Mouse (Mus musculus) right cerebral cortex, postnatal 36 days (tissue): Measurements from ENCODE around the gene Ifi204.
"Not testable (repeated sequence)": the region's sequence is repeated elsewhere in the genome, so short reads cannot be mapped to it uniquely, and the experiment has no call there.

Source experiments
- DNase-seq, 2 experiments: peaks; one replicate each; pipeline ENCODE4 v3.0.0; 2022; ENCODE audit warnings: low spot score in 2 of 2, mixed read lengths in 1 of 2

Ifi204 gene

GRCm38 (mm10) chr1:173766848-173767617, at the start of gene Ifi204:
TSS of gene Ifi204 (minus strand) at chr1:173766943.
- DNase-seq: not testable (repeated sequence)

- DNase-seq: not testable (repeated sequence)
These were observed 42.6 kb upstream of the Ifi204 start for GRCm38 (mm10) chr1:173809294-173809693.

GRCm38 (mm10) chr1:173802689-173803281, 36.0 kb upstream of the Ifi204 start:
- not testable (repeated sequence) for DNase-seq

- DNase-seq: not testable (repeated sequence)
These were observed 35.5 kb upstream of the Ifi204 start for GRCm38 (mm10) chr1:173802207-173802606.

- DNase-seq: not testable (repeated sequence)
These were observed 35.0 kb upstream of the Ifi204 start for GRCm38 (mm10) chr1:173801791-173802190.

GRCm38 (mm10) chr1:173773457-173773856, 6.7 kb upstream of the Ifi204 start:
- DNase-seq: not testable (repeated sequence)

- DNase-seq: not testable (repeated sequence)
These were observed 6.7 kb downstream of the Ifi204 start for GRCm38 (mm10) chr1:173760032-173760431.

- DNase-seq: no peak
These were observed 24.5 kb downstream of the Ifi204 start for GRCm38 (mm10) chr1:173742262-173742661.

- DNase-seq: no peak
These were observed 25.1 kb downstream of the Ifi204 start, which contains the start of gene Ifi207 for GRCm38 (mm10) chr1:173741656-173742055. TSS of gene Ifi207 (minus strand) at chr1:173741747.

GRCm38 (mm10) chr1:173740537-173740936, 26.2 kb downstream of the Ifi204 start:
- no peak for DNase-seq

- no peak for DNase-seq
These were observed 29.8 kb downstream of the Ifi204 start for GRCm38 (mm10) chr1:173736986-173737385.

- not testable (repeated sequence) for DNase-seq
These were observed 31.7 kb downstream of the Ifi204 start for GRCm38 (mm10) chr1:173735015-173735414.

- DNase-seq: no peak
These were observed 33.5 kb downstream of the Ifi204 start for GRCm38 (mm10) chr1:173733219-173733618.
